Mouse (Mus musculus) forebrain, embryonic 10.5 days (tissue): Measurements from ENCODE around the gene Creb3. TPM values are rescaled to one million over a fixed set of nuclear protein-coding genes. Genes with fewer than 3 reads are reported as not detected.

ENCODE experiments used
- DNase-seq: peaks from one replicate; pipeline ENCODE4 v3.0.0-alpha.2; 2017; ENCODE audit warnings: low spot score; ENCODE audit errors: extremely low spot score
- H3K27ac ChIP-seq: fragments of 300-500 bp; sonication (generic); 2 replicates; pipeline ENCODE4 v1.5.1; 2016; ENCODE audit warnings: mild to moderate bottlenecking
- H3K27me3 ChIP-seq: fragments of 300-500 bp; sonication (generic); 2 replicates; pipeline ENCODE4 v1.6.1; 2016; ENCODE audit warnings: mild to moderate bottlenecking; ENCODE audit not compliant: poor library complexity, severe bottlenecking
- H3K36me3 ChIP-seq: fragments of 300-500 bp; sonication (generic); replicated peaks from 2 replicates; pipeline ENCODE4 v1.6.1; 2016; ENCODE audit warnings: mild to moderate bottlenecking, moderate library complexity
- H3K4me1 ChIP-seq: fragments of 300-500 bp; sonication (generic); 2 replicates; pipeline ENCODE4 v1.6.1; 2016
- H3K4me3 ChIP-seq: fragments of 300-500 bp; sonication (generic); 2 replicates; pipeline ENCODE4 v1.5.1; 2016; ENCODE audit warnings: mild to moderate bottlenecking, moderate library complexity
- H3K9me3 ChIP-seq: fragments of 300-500 bp; sonication (generic); 2 replicates; pipeline ENCODE4 v1.6.1; 2016; ENCODE audit warnings: mild to moderate bottlenecking, moderate library complexity
- WGBS: fragments of 180-500 bp; shearing (Covaris S2); methylation state at CpG from one replicate; pipeline ENCODE4 v1.1.7; 2016; 5-methylcytosine and 5-hydroxymethylcytosine counted together
- polyA plus RNA-seq: library from polyadenylated mRNA; unstranded; fragments of >200 nt; fragmentation: Nextera tagmentation; extraction: Ambion mirVana; gene quantifications from 2 replicates; pipeline ENCODE4 v1.2.1, GENCODE M21; 2016

The Creb3 gene
- polyA plus RNA-seq, 1 experiment from 2014 or later = 34.4 TPM

GRCm38 (mm10) chr4:43559519-43560242 is 2.5 kb upstream of the Creb3 start:
- 81% methylated on average over 13 of the region's 13 CpGs for WGBS
- H3K27me3 ChIP-seq = no peaks in the 10 kb centered on the region
- peak overlapping the region; percentile 31; the same call in 1 of the 2 replicates for H3K27ac ChIP-seq
- no peak for DNase-seq
- peak overlapping the region; percentile 96 for H3K4me3 ChIP-seq
- peaks cover 65% of the 10 kb centered on the region for H3K4me1 ChIP-seq
- no peaks in the 10 kb centered on the region for H3K9me3 ChIP-seq
- H3K36me3 ChIP-seq = peaks cover 53% of the 10 kb centered on the region

GRCm38 (mm10) chr4:43560243-43560611 is 1.9 kb upstream of the Creb3 start:
- peaks cover 53% of the 10 kb centered on the region for H3K36me3 ChIP-seq
- 58% methylated on average over 6 of the region's 6 CpGs for WGBS
- no peaks in the 10 kb centered on the region for H3K9me3 ChIP-seq
- H3K27me3 ChIP-seq = no peaks in the 10 kb centered on the region
- peaks cover 65% of the 10 kb centered on the region for H3K4me1 ChIP-seq
- 0 out of 2 replicates have a peak overlapping the region, but pooled peaks have one; percentile 3 for H3K27ac ChIP-seq
- no peak for DNase-seq
- peak overlapping the region; percentile 96 for H3K4me3 ChIP-seq

GRCm38 (mm10) chr4:43560976-43561375 is 1.2 kb upstream of the Creb3 start:
- Histone ChIP-seq H3K4me3 (peak overlapping the region; percentile 96), H3K36me3 (peaks cover 53% of the 10 kb centered on the region), H3K27me3 (no peaks in the 10 kb centered on the region), H3K9me3 (no peaks in the 10 kb centered on the region), H3K27ac (peak overlapping the region; percentile 97), H3K4me1 (peaks cover 65% of the 10 kb centered on the region)
- 47% methylated on average over 2 of the region's 2 CpGs for WGBS
- DNase-seq = no peak

GRCm38 (mm10) chr4:43561436-43561996 is 616 bp upstream of the Creb3 start:
- H3K4me3 ChIP-seq = peak overlapping the region; percentile 96
- 2% methylated on average over 16 of the region's 16 CpGs for WGBS
- no peaks in the 10 kb centered on the region for H3K27me3 ChIP-seq
- no peaks in the 10 kb centered on the region for H3K9me3 ChIP-seq
- H3K27ac ChIP-seq = peak overlapping the region; percentile 97
- peaks cover 53% of the 10 kb centered on the region for H3K36me3 ChIP-seq
- peaks cover 65% of the 10 kb centered on the region for H3K4me1 ChIP-seq
- DNase-seq = no peak

- peak overlapping the region; percentile 96 for H3K4me3 ChIP-seq
- H3K9me3 ChIP-seq = no peaks in the 10 kb centered on the region
- 9% methylated on average over 22 of the region's 22 CpGs for WGBS
- peaks cover 52% of the 10 kb centered on the region for H3K4me1 ChIP-seq
- peaks cover 53% of the 10 kb centered on the region for H3K36me3 ChIP-seq
- H3K27me3 ChIP-seq = no peaks in the 10 kb centered on the region
- DNase-seq = no peak
- H3K27ac ChIP-seq = peak overlapping the region; percentile 97
Measured at GRCm38 (mm10) chr4:43562769-43563600, 853 bp downstream of the Creb3 start.

- no peak for DNase-seq
- peaks cover 47% of the 10 kb centered on the region for H3K4me1 ChIP-seq
- no peaks in the 10 kb centered on the region for H3K9me3 ChIP-seq
- no peak overlapping the region for H3K27ac ChIP-seq
- peaks cover 54% of the 10 kb centered on the region for H3K36me3 ChIP-seq
- H3K27me3 ChIP-seq = no peaks in the 10 kb centered on the region
- H3K4me3 ChIP-seq = peak overlapping the region; percentile 96
- WGBS = 88% methylated on average over 4 of the region's 4 CpGs
Measured at GRCm38 (mm10) chr4:43563601-43563875, 1.4 kb downstream of the Creb3 start.

- Histone ChIP-seq H3K9me3 (no peaks in the 10 kb centered on the region), H3K4me1 (peaks cover 40% of the 10 kb centered on the region), H3K36me3 (peaks cover 58% of the 10 kb centered on the region), H3K27me3 (no peaks in the 10 kb centered on the region), H3K4me3 (no peak overlapping the region), H3K27ac (no peak overlapping the region)
- 78% methylated on average over 2 of the region's 2 CpGs for WGBS
- no peak for DNase-seq
Measured at GRCm38 (mm10) chr4:43564231-43564630, 2.1 kb downstream of the Creb3 start.

- Histone ChIP-seq H3K27me3 (no peaks in the 10 kb centered on the region), H3K36me3 (peaks cover 83% of the 10 kb centered on the region), H3K4me1 (peaks cover 16% of the 10 kb centered on the region), H3K9me3 (no peaks in the 10 kb centered on the region), H3K27ac (no peak overlapping the region), H3K4me3 (no peak overlapping the region)
- DNase-seq = no peak
- WGBS = 92% methylated on average over 9 of the region's 9 CpGs
Measured at GRCm38 (mm10) chr4:43567140-43567539, 5.0 kb downstream of the Creb3 start.

- no peak for DNase-seq
- no peaks in the 10 kb centered on the region for H3K27me3 ChIP-seq
- H3K4me3 ChIP-seq = no peak overlapping the region
- H3K9me3 ChIP-seq = no peaks in the 10 kb centered on the region
- H3K36me3 ChIP-seq = peaks cover 92% of the 10 kb centered on the region
- WGBS = 89% methylated on average over 6 of the region's 6 CpGs
- H3K27ac ChIP-seq = no peak overlapping the region
- H3K4me1 ChIP-seq = peaks cover 17% of the 10 kb centered on the region
Measured at GRCm38 (mm10) chr4:43571395-43572045, 9.4 kb downstream of the Creb3 start.

GRCm38 (mm10) chr4:43573561-43573960 is 11.4 kb downstream of the Creb3 start:
- no peak for DNase-seq
- no peaks in the 10 kb centered on the region for H3K9me3 ChIP-seq
- no peaks in the 10 kb centered on the region for H3K27me3 ChIP-seq
- WGBS = 92% methylated on average over 4 of the region's 4 CpGs
- H3K4me1 ChIP-seq = peaks cover 35% of the 10 kb centered on the region
- H3K27ac ChIP-seq = no peak overlapping the region
- no peak overlapping the region for H3K4me3 ChIP-seq
- H3K36me3 ChIP-seq = peaks cover 76% of the 10 kb centered on the region

- WGBS = 73% methylated on average over 2 of the region's 2 CpGs
- H3K4me1 ChIP-seq = peaks cover 47% of the 10 kb centered on the region
- no peak overlapping the region for H3K27ac ChIP-seq
- H3K9me3 ChIP-seq = no peaks in the 10 kb centered on the region
- H3K27me3 ChIP-seq = no peaks in the 10 kb centered on the region
- peak overlapping the region; percentile 9; the same call in 1 of the 2 replicates for H3K4me3 ChIP-seq
- no peak for DNase-seq
- H3K36me3 ChIP-seq = peaks cover 61% of the 10 kb centered on the region
Measured at GRCm38 (mm10) chr4:43575356-43575755, 13.2 kb downstream of the Creb3 start.

GRCm38 (mm10) chr4:43577237-43577881 is 15.2 kb downstream of the Creb3 start:
- no peak overlapping the region for H3K27ac ChIP-seq
- H3K4me1 ChIP-seq = peaks cover 48% of the 10 kb centered on the region
- WGBS = 60% methylated on average over 8 of the region's 8 CpGs
- peak overlapping the region; percentile 96 for H3K4me3 ChIP-seq
- DNase-seq = no peak
- H3K27me3 ChIP-seq = no peaks in the 10 kb centered on the region
- H3K36me3 ChIP-seq = peaks cover 61% of the 10 kb centered on the region
- no peaks in the 10 kb centered on the region for H3K9me3 ChIP-seq
